Mouse (Mus musculus) cerebellum, adult 11-12 months (tissue): ENCODE results near the gene Pemt.
"Not testable (repeated sequence)": the region's sequence is repeated elsewhere in the genome, so short reads cannot be mapped to it uniquely, and the experiment has no call there.

ENCODE experiments used
- DNase-seq: peaks from one replicate; pipeline ENCODE4 v3.0.0; 2022

Gene Pemt

DNA sequence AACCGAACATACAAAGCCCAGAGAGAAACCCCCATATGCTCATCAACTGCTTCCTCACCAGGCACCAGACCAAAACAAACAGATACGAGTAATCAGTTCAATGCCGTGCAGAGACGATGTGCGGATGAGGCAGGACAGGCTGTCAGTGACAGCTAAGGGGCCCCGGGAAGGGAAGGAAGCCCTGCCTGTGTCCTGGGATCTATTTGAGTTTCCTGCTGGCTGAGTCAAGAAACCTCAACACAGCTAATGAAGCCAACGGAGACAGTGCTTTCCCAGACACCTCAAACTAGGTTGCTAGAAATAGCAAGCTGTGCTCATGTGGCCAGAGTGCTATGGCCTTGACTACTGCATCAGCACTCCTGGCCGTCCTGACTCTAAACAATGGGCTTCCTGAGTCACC, 54.9 kb downstream of the Pemt start:
- DNase-seq, result no peak

DNA sequence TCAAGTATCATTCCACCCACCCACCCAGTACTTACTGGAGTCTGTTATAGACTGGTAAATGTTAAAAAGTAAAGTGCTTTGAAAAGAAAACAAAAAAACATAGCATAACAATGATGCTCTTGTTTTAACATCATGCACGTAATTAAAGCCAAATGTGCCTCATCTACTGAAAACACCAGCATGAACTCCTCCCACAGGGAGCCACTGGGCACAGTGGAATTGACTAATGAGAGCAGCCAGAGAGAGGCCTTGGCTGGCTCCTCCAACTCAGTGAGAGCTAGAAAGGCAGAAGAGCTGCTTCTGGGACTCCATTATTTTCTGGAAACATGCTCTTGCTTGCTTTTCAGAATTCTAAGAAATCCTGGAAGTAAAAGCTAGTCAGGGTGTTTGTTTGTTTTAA, 56.9 kb downstream of the Pemt start:
- no peak for DNase-seq

DNA sequence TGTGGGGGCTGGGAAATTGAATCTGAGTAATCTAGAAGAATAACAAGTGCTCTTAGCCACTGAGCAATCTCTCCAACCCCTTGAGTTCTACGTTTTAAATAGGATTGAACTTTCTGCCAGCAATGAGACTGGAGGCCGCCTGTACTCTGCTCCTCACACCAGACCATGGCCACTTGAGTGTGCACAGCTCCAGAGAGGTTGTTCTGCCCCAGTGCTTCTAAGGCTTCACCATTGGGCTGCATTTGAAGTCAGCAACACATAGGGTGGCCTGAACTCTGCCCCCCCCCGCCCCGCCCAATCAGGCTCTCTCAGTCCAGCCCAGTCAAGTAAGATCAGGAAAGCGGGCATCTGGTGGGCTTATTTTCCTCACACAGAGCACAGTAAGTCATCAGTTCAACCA, 68.5 kb downstream of the Pemt start:
- no peak for DNase-seq

GRCm38 (mm10) chr11:59975241-59975640, 71.0 kb downstream of the Pemt start:
- no peak for DNase-seq

DNA sequence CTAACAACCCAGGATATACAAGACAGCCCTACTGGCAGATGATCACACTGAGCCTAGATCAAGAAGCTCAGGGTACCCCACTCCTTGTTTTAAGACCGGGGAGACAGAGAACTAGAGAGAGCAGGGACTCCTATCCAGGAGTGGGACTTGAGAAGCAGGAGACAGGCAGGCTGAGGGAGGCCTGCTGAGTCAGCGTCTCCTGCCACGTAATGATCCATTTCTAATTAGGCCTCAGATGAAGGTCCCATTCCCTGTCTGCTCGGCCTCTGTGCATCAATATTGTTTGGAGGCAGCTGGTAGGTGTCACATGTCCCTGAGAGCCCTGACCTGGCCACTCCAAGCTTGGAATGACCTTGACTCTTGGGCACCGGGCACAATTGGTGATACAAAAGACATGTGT, 72.9 kb downstream of the Pemt start:
- DNase-seq, result no peak

GRCm38 (mm10) chr11:59971691-59972090, 74.6 kb downstream of the Pemt start:
- no peak for DNase-seq

GRCm38 (mm10) chr11:59970780-59971179, 75.5 kb downstream of the Pemt start:
- DNase-seq, result no peak

GRCm38 (mm10) chr11:59967765-59968164, 78.5 kb downstream of the Pemt start:
- DNase-seq, result no peak

DNA sequence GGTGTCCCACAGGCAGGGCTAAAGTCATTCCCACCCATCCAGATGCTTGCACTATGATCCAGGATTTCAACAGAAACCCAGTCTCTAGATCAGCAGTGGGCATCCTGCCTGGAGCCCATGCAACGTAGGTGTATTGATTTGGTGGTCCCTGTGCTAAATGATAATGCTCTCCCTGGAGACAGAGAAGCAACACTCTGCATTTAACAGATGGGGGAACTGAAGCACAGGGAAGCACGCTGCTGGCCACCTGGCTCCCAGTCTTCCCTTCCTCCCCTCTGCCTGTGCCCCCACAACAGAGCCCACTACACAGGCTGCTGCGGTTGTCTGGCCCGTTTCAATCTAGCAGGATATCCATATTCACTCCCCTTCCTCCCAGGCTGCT, 80.2 kb downstream of the Pemt start:
- DNase-seq, result no peak

GRCm38 (mm10) chr11:59965227-59966101, 80.8 kb downstream of the Pemt start:
- peak; percentile 78 for DNase-seq

GRCm38 (mm10) chr11:59964818-59965217, 81.5 kb downstream of the Pemt start, which contains the start of gene Rasd1:
TSS of gene Rasd1 (minus strand) at chr11:59964944.
- peak; percentile 87 for DNase-seq

DNA sequence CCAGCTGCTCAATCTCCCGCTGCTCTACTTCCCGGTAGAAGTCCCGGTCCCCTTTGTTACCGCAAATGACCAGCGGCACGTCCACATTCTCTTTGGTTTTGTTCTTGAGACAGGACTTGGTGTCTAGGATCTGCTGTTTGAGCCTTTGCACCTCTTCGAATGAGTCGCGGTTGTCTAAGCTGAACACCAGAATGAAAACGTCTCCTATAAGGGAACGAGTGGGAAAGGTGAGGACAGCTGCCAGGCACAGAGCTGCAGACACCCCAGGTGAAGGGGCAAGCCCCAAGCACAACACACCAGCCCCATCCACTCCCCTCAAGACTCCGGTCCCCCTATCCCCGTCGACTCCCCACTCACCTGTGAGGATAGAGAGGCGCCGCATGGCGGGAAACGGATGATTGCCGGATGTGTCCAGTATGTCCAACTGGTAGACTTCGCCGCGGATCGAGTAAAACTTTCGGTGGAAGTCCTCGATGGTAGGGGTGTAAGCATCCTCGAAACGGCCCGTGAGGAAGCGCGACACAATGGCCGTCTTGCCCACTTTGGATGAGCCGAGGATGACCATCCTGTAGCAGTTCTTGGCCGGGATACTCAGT, 82.0 kb downstream of the Pemt start:
- peak; percentile 26 for DNase-seq

- DNase-seq, result peak; percentile 32
These were observed 82.7 kb downstream of the Pemt start for GRCm38 (mm10) chr11:59963364-59964162.

DNA sequence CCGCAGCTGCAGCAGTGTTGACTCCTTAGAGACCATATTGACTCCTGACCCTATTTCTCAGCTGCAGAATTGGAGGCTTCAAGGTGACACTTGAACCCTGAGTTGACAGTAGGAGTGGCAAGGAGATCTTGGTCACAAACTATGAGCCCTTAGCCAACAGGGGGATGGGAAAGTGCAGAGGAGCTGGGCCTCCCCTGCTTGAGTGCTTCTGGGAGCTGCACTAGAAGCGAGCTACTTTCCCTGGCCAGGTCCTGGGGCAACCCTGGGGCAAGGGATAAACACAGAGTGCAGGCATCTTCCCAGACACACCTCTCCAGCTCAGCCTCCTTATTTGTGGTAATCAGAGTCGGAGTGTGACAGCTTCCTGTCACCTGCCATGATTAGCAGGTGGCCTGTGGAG, 83.7 kb downstream of the Pemt start:
- DNase-seq, result no peak

DNA sequence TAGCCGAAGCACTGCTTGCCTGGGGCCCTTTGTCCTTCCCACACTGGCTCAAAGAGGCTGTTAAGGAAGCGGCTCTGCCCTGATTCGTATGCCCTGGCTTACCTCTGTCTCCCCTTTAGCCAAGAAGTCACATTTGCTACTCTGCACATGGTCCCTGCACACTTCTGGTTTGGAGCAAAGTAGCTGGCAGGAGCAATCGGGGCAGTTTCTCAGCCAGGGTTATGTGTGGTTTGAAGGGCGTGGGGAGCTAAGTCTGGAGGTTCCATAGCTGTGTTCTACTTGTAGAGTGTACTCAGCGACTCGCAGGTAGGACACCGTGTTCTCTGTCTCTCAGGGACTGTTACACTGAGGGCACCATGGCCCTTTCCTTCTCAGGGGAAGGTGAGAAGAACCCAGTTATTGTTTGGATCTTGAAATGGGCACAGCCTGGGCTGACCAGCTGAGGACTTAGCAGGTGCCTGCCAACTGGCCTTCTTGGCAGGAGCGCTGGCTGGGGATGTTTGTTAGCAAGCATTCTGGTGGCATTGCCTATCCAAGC, 84.9 kb downstream of the Pemt start:
- no peak for DNase-seq

DNA sequence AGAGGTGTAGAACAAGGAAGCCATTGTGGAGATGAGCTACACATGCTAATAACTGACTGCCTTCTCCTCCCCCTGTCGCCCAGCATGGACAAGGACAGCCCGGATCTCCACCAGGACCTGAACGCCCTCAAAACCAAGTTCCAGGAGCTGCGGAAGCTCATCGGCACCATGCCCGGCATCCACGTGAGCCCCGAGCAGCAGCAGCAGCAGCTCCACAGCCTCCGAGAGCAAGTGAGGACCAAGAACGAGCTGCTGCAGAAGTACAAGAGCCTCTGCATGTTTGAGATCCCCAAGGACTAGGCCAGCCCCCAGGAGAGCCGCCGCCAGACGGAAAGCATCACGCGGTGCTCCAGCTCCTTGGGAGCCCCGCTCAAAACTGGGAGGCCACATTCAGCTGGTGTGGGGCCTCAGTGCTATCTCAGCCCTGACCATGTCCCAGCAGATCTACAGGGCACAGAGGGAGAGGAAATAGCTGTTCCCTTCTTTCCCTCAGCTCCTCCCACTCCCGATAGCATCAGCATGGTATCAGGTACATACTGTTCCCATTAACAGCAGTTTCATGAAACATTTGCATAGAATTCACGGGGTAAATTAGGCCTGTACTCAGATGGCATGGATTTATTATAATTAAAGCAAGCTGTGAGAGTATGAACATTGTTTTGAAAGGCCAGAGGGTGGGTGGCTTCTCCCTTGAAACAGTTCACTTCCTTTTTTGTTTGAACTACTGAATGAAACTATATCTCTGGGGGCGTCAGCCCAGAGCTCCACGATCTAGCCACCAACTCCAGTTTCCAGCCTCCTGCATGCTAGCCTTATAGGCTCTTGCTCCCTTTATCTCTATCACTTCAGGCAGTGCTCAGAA, 85.6 kb downstream of the Pemt start:
- DNase-seq, result no peak

DNA sequence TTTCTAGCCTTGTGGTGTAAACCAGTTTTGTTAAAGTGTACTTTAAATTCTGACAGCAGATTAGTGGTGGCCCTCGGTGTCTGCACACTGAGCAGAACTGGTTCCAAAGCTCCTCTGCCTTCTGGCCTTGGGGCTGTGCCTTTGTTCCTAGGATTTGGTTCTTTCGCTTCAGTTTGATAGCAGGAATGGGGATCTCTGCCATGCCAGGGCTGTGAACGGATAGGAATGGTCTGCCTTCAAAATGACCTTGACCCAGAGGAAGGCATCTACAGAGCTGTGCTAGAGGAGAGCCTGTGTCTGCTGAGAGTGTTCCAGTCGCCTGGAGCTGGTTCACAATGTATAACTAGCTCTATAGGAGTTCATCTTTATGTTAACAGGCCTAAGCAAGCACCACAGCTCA, 86.8 kb downstream of the Pemt start:
- DNase-seq, result no peak

GRCm38 (mm10) chr11:59956749-59957148, 89.5 kb downstream of the Pemt start:
- DNase-seq, result no peak

- DNase-seq, result no peak
These were observed 93.4 kb downstream of the Pemt start for GRCm38 (mm10) chr11:59952892-59953291.

DNA sequence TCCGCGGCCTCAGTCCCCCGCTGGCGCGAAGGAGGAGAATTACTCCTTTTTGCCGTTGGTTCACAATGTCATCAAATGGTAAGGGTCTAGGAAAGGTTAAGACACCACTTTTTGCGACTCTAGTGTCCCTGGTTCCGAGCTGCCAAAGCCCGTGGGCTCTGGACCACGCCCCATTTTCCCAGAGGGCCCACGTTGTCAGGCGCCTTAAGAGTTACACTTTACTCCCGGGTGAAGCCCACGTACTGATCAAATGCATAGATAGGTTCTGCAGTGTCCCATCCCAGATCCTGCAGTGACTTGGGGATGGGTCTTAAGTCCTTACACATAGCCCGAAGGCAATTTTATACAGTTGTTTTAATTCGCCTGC, 97.9 kb downstream of the Pemt start:
- DNase-seq, result no peak

DNA sequence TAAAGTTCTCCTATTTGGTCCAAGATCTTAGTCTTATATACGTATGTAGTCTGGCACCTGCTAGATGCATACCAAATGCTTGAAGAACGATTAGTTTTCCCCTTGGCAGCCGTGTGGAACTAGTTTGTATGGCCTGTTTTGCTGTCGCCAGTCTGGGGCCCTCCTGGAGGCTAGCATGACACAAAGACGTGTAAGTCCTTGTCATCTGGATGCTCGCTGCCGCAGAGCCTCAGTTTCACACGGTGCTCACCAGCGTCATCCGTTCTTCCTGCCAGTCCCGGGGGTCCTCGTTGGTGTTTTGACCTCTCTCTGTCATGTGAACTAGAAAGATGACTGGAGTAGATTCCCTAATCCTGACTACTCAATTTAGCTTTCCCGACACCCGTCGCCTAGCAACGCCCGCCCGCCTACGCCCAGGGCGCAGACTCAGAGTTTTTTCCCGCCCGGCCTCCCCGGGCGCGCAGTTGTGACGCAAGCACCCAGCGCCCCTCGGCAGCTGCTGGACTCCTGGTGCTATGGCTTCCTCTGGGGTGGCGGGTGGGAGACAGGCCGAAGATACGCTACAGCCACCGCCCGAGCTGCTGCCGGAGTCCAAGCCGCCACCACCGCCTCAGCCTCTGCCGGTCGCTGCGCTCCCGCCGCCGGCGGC, 98.4 kb downstream of the Pemt start, which contains the start of gene Med9:
Gene Med9, plus strand, starts transcription at position 455 of the 649 bp plus-strand sequence.
- DNase-seq, result peak; percentile 91

DNA sequence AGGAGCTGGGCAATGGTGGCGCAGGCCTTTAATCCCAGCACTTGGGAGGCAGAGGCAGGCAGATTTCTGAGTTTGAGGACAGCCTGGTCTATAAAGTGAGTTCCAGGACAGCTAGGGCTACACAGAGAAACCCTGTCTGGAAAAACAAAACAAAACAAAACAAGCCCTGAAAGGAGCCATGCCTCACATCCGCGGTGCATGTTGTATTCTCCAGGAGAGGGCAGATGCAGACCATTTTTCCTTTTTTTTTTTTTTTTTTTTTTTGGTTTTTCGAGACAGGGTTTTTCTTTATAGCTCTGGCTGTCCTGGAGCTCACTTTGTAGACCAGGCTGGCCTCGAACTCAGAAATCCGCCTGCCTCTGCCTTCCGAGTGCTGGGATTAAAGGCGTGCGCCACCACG, 101.4 kb downstream of the Pemt start:
- DNase-seq, result not testable (repeated sequence)
